Mouse (Mus musculus) limb, embryonic 15.5 days (tissue): ENCODE data around the gene Tgfb3. TPM values are rescaled to one million over a fixed set of nuclear protein-coding genes. Genes with fewer than 3 reads are reported as not detected.

Experiments
- ATAC-seq: fragments of 200-750 bp; cut with Nextera tagmentation; 2 replicates; pipeline ENCODE4 v1.8.0; 2017; ENCODE audit warnings: low read depth, moderate TSS enrichment; ENCODE audit not compliant: insufficient number of reproducible peaks, low FRiP score, low TSS enrichment
- H3K27ac ChIP-seq: fragments of 300-500 bp; sonication (generic); 2 replicates; pipeline ENCODE4 v1.5.1; 2015; ENCODE audit warnings: moderate library complexity, mild to moderate bottlenecking, inconsistent platforms
- H3K27me3 ChIP-seq: fragments of 300-500 bp; sonication (generic); 2 replicates; pipeline ENCODE4 v1.6.1; 2015; ENCODE audit warnings: inconsistent platforms
- H3K36me3 ChIP-seq: fragments of 300-500 bp; sonication (generic); 2 replicates; pipeline ENCODE4 v1.6.1; 2015; ENCODE audit warnings: inconsistent platforms
- H3K4me1 ChIP-seq: fragments of 300-500 bp; sonication (generic); 2 replicates; pipeline ENCODE4 v1.6.1; 2015; ENCODE audit warnings: inconsistent platforms
- H3K4me2 ChIP-seq: fragments of 300-500 bp; sonication (generic); 2 replicates; pipeline ENCODE4 v1.6.1; 2015; ENCODE audit warnings: mild to moderate bottlenecking, inconsistent platforms
- H3K4me3 ChIP-seq: fragments of 300-500 bp; sonication (generic); 2 replicates; pipeline ENCODE4 v1.5.1; 2015; ENCODE audit warnings: mild to moderate bottlenecking, inconsistent platforms
- H3K9ac ChIP-seq: fragments of 300-500 bp; sonication (generic); 2 replicates; pipeline ENCODE4 v1.6.1; 2015; ENCODE audit warnings: inconsistent platforms
- H3K9me3 ChIP-seq: fragments of 300-500 bp; sonication (generic); 2 replicates; pipeline ENCODE4 v1.6.1; 2016; ENCODE audit warnings: inconsistent platforms
- WGBS: fragments of 180-500 bp; shearing (Covaris S2); methylation state at CpG from one replicate; pipeline ENCODE4 v1.1.7; 2015; 5-methylcytosine and 5-hydroxymethylcytosine counted together
- polyA plus RNA-seq: library from polyadenylated mRNA; unstranded; fragments of >200 nt; fragmentation: Nextera tagmentation; extraction: Ambion mirVana; gene quantifications from 2 replicates; pipeline ENCODE4 v1.2.1, GENCODE M21; 2015

The Tgfb3 gene
- polyA plus RNA-seq, 1 experiment from 2014 or later = 102 TPM

DNA sequence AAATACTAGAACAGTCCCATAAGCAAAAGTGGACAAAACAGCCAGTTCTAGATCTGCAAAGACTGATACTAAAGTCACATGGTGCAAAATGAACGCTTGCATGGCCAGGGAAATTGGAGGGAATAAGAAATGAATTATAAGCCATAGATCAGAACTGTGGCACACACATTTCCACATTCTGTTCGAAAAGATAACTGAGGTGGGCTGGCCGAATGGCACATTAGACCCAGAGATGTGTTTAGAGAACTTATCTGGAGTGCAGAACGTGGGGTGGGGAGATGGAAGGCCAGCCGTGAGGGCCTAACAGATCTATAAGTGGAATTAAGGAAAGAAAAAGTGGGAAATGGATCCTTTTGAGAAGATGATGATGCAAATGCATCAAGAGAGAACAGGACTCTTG is 27.4 kb downstream of the Tgfb3 start:
- Histone ChIP-seq H3K4me3 (no peak overlapping the region), H3K36me3 (peaks cover 12% of the 10 kb centered on the region), H3K9me3 (no peaks in the 10 kb centered on the region), H3K4me1 (no peaks in the 10 kb centered on the region), H3K27me3 (no peaks in the 10 kb centered on the region), H3K4me2 (no peak overlapping the region), H3K27ac (no peak overlapping the region), H3K9ac (no peak overlapping the region)
- WGBS = 89% methylated on average over 5 of the region's 5 CpGs
- ATAC-seq = no peak

DNA sequence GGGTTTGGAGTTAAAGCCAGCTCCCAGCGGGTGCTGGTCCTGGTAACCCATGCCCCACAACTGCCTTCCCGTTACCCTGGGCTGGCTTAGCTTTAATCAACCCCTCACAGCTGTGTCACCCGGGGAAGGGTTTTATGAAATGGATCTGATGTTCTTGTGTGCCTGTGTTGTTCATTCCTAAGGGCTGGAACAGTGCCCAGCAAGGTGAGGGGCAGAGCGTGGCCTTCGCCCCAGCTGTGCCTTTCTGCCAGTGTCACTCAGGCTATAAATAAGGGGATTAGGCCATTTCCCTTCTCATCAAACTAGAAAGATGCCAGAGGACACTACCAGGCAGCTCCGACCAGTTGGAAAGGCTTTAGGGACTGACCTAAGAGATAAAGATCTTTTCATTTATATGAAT is 29.0 kb downstream of the Tgfb3 start:
- Histone ChIP-seq H3K4me2 (no peak overlapping the region), H3K9me3 (no peaks in the 10 kb centered on the region), H3K27ac (no peak overlapping the region), H3K36me3 (no peaks in the 10 kb centered on the region), H3K27me3 (no peaks in the 10 kb centered on the region), H3K4me3 (no peak overlapping the region), H3K4me1 (no peaks in the 10 kb centered on the region), H3K9ac (no peak overlapping the region)
- ATAC-seq = no peak
- WGBS = 54% methylated on average over 6 of the region's 6 CpGs

DNA sequence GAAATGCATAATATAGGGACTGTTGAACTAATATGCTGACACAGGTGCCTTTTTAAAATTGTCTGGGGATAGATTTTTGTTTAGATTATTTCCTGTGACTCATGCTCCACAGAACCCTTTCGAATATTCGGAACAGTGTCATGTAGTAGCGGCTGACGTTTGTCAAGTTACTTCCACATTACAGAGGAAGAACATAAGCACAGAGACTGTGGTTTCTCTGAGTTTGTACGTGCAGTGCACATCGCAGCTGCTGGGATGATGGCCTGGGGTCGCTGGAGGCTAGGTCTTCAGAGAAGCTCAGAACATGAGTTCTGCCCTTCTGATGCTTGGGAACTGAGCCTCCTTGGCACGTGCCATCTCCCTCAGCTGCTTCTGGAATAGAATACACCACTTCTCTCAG is 31.5 kb downstream of the Tgfb3 start:
- no peak for ATAC-seq
- H3K36me3 ChIP-seq = peaks cover 8% of the 10 kb centered on the region
- H3K4me3 ChIP-seq = no peak overlapping the region
- no peaks in the 10 kb centered on the region for H3K9me3 ChIP-seq
- no peak overlapping the region for H3K4me2 ChIP-seq
- no peaks in the 10 kb centered on the region for H3K27me3 ChIP-seq
- H3K4me1 ChIP-seq = no peaks in the 10 kb centered on the region
- no peak overlapping the region for H3K27ac ChIP-seq
- no peak overlapping the region for H3K9ac ChIP-seq
- 72% methylated on average over 8 of the region's 8 CpGs for WGBS

DNA sequence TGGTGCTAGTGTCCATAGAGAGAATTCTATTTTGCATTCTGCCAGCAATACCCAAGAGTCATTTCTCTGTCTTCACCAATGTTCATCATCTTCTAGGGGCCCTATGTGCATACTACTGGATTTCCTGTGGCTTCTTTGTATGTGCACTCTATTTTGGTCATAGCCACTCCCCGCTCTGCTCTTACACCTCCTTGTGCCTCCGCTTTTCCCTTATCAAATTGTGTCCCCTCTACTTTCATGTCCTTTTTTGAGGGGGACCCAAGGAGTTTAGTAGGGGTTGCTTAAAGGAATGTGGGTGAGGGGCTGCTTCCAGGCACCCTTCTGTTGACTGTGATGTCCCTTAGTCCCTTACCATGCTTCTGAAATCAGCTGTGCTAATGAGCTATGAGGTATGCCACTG is 32.1 kb downstream of the Tgfb3 start:
- Histone ChIP-seq H3K4me2 (no peak overlapping the region), H3K4me3 (no peak overlapping the region), H3K9ac (no peak overlapping the region), H3K9me3 (no peaks in the 10 kb centered on the region), H3K4me1 (no peaks in the 10 kb centered on the region), H3K27me3 (no peaks in the 10 kb centered on the region), H3K27ac (no peak overlapping the region), H3K36me3 (peaks cover 8% of the 10 kb centered on the region)
- no peak for ATAC-seq
- 100% methylated on average over 2 of the region's 2 CpGs for WGBS

DNA sequence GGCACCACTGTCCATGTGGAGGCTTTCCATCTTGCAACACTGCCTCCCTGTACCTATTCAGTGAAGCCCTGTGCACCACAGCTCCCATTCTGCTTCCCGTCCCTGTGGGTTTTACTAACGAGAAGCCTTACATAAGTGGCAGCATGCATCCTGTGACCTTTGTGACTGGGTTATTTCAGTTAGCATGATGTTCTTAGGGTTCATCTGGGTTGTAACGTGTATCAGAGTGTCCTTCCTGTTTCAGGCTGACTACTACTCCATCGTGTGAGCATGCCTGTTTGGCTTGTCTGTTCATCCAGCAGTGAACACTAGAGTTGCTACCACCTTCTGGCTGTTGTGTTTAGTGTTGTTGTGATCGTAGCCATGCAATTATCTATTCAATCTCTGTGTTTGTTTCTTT is 32.7 kb downstream of the Tgfb3 start:
- no peaks in the 10 kb centered on the region for H3K9me3 ChIP-seq
- no peak overlapping the region for H3K4me2 ChIP-seq
- no peaks in the 10 kb centered on the region for H3K4me1 ChIP-seq
- H3K27ac ChIP-seq = no peak overlapping the region
- H3K4me3 ChIP-seq = no peak overlapping the region
- ATAC-seq = no peak
- no peaks in the 10 kb centered on the region for H3K27me3 ChIP-seq
- no peak overlapping the region for H3K9ac ChIP-seq
- H3K36me3 ChIP-seq = peaks cover 8% of the 10 kb centered on the region
- WGBS = 85% methylated on average over 5 of the region's 5 CpGs

DNA sequence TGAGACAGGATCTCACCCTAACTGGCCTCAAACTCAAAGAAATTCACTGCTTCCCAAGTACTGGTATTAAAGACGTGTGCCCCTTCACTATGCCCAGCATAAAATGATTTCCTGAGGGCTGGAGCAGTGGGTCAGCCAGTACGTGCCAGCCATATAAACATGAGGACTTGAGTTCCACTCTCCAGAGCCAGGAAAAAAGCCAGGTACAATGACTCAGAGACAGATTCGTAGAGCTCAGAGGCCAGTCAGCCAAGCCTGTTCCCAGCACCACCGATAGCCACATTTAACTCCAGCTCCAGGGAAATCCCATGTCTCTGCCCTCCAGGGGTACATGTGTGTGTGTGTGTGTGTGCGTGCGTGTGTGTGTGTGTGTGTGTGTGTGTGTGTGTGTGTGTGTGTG is 39.1 kb downstream of the Tgfb3 start:
- no peak overlapping the region for H3K4me3 ChIP-seq
- H3K9me3 ChIP-seq = no peaks in the 10 kb centered on the region
- H3K4me1 ChIP-seq = peaks cover 19% of the 10 kb centered on the region
- peaks cover 8% of the 10 kb centered on the region for H3K36me3 ChIP-seq
- ATAC-seq = no peak
- no peak overlapping the region for H3K9ac ChIP-seq
- no peak overlapping the region for H3K4me2 ChIP-seq
- H3K27me3 ChIP-seq = no peaks in the 10 kb centered on the region
- 74% methylated on average over 6 of the region's 6 CpGs for WGBS
- no peak overlapping the region for H3K27ac ChIP-seq

DNA sequence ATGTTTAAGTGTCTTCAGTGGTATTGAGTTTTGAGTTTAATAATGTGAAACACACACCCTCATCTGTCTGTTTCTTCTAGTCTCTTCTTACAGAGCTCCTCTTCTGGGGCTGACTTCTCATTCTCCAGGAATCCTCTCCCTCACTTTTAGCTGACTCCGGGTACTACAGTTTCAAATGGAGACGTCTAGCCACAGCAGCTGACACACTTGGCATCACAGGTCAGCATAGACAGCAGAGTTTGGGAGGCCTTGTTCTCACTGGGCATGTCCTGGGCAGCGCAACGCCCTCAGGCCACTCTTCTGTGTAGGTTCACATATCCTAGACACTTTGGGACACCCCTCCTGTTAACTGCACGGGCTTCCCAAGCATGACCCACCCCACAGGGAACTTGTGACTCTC is 39.8 kb downstream of the Tgfb3 start:
- ATAC-seq = no peak
- Histone ChIP-seq H3K9ac (no peak overlapping the region), H3K4me3 (no peak overlapping the region), H3K4me2 (no peak overlapping the region), H3K9me3 (no peaks in the 10 kb centered on the region), H3K36me3 (peaks cover 8% of the 10 kb centered on the region), H3K4me1 (peaks cover 19% of the 10 kb centered on the region), H3K27ac (no peak overlapping the region), H3K27me3 (no peaks in the 10 kb centered on the region)
- WGBS = 67% methylated on average over 5 of the region's 5 CpGs

DNA sequence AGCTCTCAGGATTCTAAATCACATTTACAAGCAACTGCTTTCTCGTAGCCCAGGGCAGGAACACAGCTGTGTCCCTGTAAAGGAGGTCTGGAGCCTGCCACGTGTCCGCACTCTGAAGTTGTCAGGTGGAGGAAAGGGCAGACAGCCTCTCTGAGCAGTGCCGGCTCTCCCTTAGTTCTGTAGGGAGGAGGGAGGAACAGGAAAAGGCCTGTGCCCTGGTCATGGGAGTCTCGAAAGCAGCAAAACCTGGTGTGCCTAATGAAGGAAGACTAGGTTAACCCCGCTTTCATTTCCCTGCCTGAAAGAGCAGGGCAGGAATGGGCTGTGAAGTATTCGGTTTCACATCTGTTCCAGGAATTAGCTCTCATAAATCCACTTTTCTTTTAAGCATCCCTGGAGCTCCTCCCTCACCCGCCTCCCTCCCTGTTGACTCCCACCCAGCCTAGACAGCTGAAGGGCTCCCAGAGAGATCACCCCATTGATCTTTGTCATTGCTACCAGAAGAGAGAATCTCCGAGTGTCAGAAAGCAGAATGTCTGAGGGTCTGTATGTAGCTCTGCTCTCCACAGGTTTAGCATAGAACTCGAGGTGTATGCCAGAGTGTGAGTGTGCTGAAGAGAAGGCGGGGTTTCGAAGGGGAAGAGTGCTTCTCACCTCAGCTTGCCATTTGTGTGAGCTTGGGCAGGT is 41.5 kb downstream of the Tgfb3 start:
- no peak overlapping the region for H3K9ac ChIP-seq
- H3K36me3 ChIP-seq = no peaks in the 10 kb centered on the region; the same call in 1 of the 2 replicates
- WGBS = 19% methylated on average over 12 of the region's 12 CpGs
- peak overlapping the region; percentile 20; the same call in 1 of the 2 replicates for H3K4me2 ChIP-seq
- ATAC-seq = peak; percentile 74
- H3K27ac ChIP-seq = peak overlapping the region; percentile 78
- H3K27me3 ChIP-seq = no peaks in the 10 kb centered on the region
- no peaks in the 10 kb centered on the region for H3K9me3 ChIP-seq
- H3K4me1 ChIP-seq = peaks cover 19% of the 10 kb centered on the region
- no peak overlapping the region for H3K4me3 ChIP-seq

DNA sequence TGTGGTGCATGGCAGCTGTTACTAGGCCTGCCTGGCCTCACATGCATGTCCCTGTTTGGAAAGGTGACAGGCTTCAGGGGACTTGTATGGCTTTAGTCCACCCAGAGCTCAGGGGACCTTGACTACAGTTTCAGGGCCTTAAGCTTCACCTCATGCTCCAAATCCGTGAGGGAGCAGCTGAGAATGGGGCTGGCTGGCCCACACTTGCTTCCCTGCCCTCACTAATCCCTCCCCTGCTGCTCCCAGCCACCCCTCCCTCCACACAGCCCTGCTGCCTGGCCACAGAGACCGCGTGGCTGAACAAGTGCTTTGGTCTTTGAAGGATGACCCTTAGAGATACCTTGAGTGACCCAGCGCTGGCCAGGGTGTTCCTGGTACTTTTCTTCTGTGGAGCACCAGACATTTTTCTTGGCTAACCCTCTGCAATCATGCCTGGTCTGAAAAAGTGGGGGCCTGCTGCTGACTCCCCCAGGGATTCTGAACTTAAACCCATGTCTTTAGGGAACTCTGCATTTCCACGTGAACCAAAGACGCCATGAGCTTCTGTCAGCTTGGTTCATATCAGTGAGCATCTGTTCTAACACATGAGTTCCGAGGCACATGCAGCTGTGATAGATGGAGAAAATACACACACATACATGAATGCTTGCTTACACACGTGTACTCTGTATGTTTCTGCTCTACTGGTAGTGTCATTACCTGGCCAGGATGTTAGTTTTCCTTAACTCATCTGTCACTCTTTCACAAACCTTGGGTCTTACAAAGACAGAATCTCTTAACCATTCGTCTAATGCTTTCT is 42.3 kb downstream of the Tgfb3 start:
- peak; percentile 64; the same call in 1 of the 2 replicates for ATAC-seq
- no peak overlapping the region for H3K4me2 ChIP-seq
- H3K4me1 ChIP-seq = peaks cover 19% of the 10 kb centered on the region
- H3K27me3 ChIP-seq = no peaks in the 10 kb centered on the region
- no peaks in the 10 kb centered on the region for H3K36me3 ChIP-seq
- WGBS = 27% methylated on average over 9 of the region's 9 CpGs
- H3K9me3 ChIP-seq = no peaks in the 10 kb centered on the region
- peak overlapping the region; percentile 78 for H3K27ac ChIP-seq
- H3K9ac ChIP-seq = no peak overlapping the region
- H3K4me3 ChIP-seq = no peak overlapping the region

DNA sequence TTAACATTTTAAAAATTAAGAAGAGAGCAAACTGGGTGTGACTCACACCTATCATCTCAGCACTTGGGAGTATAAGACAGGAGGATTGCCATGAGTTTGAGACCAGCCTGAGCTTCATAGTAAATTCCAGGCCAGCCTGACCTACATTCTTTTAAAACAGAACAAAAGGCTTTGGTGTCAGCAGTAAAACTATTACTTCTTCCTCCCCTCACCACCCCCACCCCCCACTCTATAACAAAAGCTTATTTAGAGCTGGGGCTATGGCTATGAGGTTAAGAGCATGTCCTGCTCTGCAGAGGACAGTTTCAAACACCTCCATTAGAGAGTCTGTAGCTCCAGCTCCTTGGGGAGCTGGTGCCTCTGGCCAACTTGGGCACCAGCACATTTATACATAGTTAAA is 43.3 kb downstream of the Tgfb3 start:
- Histone ChIP-seq H3K9ac (no peak overlapping the region), H3K4me1 (peaks cover 19% of the 10 kb centered on the region), H3K9me3 (no peaks in the 10 kb centered on the region), H3K4me2 (no peak overlapping the region), H3K27me3 (no peaks in the 10 kb centered on the region), H3K36me3 (no peaks in the 10 kb centered on the region), H3K27ac (no peak overlapping the region), H3K4me3 (no peak overlapping the region)
- ATAC-seq = no peak

DNA sequence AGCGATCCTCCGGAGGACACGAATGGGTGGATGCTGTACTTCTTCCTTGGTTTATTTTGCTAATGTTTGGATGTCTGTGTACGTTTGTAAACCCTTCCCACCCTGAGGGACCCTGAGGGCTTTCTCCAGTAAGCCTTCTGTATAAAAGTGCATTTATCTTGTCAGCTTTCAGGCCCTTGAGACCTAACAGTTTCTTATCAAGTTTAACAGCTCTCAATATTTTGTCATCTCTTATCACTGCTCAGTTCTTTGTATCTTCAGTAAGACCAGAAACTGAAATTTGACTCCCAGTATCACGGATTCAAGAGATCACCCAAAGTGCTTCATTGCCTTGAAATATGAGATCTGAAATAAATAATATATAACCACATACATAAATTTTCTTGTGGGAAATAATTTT is 47.9 kb downstream of the Tgfb3 start:
- 80% methylated on average over 5 of the region's 5 CpGs for WGBS
- Histone ChIP-seq H3K36me3 (no peaks in the 10 kb centered on the region), H3K4me1 (peaks cover 12% of the 10 kb centered on the region), H3K4me2 (no peak overlapping the region), H3K4me3 (no peak overlapping the region), H3K9ac (no peak overlapping the region), H3K9me3 (no peaks in the 10 kb centered on the region), H3K27ac (no peak overlapping the region), H3K27me3 (no peaks in the 10 kb centered on the region)
- ATAC-seq = no peak

DNA sequence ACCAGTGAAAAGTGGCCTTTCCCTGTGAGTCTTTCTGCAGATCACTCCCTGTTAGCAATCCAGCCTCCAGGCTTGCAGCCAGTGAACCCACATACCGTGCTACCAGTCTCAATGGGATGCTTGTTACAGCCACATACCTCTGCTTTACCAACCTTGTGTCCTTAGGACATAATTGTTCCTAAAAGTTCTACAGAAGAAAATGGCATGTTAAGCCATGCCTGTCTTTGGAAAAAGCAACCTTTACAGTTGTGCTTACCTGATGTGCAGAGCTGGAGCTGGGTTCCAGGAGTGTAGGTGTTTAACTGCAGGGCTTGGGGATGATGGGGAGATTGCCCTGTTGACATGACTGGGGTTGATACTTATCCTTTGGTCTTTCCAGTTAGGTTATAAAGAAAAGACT is 51.1 kb downstream of the Tgfb3 start:
- ATAC-seq = no peak
- H3K27ac ChIP-seq = no peak overlapping the region
- no peak overlapping the region for H3K4me3 ChIP-seq
- H3K36me3 ChIP-seq = no peaks in the 10 kb centered on the region
- no peaks in the 10 kb centered on the region for H3K27me3 ChIP-seq
- H3K4me1 ChIP-seq = peaks cover 40% of the 10 kb centered on the region
- H3K4me2 ChIP-seq = no peak overlapping the region
- H3K9ac ChIP-seq = no peak overlapping the region
- WGBS = 50% methylated on average over 1 of the region's 1 CpGs
- H3K9me3 ChIP-seq = no peaks in the 10 kb centered on the region
